Mouse (Mus musculus): ENCODE measurements around the gene Frzb.
"Not testable (repeated sequence)": the region's sequence is repeated elsewhere in the genome, so short reads cannot be mapped to it uniquely, and the experiment has no call there.

The Frzb gene

DNA sequence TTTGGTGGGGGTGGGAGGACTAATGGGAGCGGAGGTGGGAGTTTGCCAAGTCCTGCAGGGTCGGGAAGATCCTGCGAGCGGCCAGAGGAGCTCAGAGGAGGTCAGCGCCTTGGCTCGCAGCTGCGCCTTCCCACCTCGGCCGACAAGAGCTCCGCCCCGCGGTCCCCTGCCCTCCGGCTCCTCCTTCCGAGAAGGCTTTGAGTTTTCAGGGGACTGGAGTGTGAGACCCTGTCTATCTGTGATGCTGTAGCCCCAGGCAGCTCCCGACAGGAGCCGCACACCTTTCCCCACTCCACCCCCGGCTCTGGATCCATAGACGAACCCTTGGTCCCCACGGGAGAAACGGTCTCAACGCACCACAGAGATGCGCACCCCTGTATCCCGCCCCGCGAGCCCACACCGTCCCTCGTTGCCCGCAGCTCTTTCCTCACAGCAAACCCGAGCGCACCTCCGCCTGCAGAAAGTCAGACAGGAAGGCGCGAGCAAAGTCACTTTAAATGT, at the start of gene Frzb:
Frzb (minus strand) TSS at position 335 of the 501 bp plus-strand sequence.
- DNase-seq: peak; percentile 39

DNA sequence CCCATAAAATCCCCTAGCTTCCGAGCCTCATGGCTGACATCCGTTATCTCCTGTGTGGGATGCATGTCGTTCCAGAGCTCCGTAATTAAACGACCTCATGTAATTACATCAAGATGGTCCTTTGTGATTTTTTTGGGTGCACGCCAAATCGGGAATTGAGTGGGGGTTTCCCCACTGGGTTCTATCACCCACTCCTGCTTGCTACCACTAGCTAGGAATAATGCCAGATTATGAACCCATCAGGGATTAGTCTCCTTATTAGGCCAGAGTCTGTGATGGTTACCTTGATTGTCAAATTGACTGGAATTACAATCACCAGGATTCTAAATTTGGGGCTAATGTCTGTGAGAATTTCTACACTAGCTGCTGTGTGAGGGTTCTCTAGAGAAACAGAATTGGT, 47.9 kb upstream of the Frzb start:
- not testable (repeated sequence) for DNase-seq

DNA sequence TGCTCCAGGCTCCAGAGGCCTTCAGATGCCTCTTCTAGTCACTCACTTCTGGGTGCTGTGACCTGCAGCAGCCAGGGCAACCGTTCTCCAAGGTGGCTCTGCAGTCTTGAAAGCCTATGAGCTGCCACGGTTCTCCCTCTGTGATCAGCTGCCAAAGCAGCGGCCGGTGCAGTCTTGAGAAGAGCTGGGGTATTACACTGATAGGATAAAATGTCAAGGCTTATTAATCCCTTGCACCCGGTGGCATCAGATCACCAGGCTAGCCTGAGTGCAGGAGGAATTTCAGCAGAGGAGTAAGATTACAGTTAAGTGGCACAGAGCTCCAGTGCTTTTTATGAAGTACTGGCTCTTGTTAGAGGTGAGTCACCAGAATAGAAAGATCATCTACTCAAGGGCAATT, 39.4 kb upstream of the Frzb start:
- no peak for DNase-seq

DNA sequence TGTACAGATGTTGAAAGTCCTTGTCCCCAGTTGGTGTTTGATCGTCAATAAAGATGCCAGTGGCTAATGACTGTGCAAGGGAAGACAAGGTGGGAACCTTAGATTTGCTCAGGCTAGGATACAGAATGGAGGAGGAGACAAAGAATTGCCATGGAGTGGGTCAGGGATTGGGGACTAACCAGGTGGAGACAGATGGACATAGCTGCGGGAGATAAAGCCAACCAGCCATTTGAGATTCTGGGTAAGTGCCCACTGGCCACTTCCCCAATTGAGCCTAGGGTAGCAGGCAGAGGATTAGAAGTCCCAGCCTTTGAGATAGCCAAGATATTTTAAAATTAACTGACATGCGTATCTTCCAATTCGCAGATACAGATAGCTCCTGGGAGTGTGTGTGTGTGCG, 37.5 kb upstream of the Frzb start:
- DNase-seq: peak; percentile 73

DNA sequence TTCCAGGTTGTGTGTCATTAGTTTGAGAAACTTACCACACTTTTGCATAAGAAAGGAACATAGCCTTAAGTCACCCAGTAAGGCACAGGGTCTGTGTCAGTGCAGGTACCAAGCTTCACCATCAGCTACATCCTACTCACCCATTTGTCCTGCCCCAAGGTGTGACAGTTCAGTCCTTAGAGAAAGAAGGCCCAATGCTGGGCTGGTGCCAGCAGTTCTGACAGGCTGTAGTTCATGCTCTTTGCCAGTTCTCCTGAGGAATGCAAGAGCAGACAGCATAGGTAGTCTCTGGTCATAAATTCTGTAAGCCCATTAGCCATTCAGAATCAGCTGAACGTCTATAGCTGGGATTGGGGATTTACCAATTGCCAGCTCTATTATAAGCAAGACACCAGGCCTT, 28.4 kb upstream of the Frzb start:
- no peak for DNase-seq

DNA sequence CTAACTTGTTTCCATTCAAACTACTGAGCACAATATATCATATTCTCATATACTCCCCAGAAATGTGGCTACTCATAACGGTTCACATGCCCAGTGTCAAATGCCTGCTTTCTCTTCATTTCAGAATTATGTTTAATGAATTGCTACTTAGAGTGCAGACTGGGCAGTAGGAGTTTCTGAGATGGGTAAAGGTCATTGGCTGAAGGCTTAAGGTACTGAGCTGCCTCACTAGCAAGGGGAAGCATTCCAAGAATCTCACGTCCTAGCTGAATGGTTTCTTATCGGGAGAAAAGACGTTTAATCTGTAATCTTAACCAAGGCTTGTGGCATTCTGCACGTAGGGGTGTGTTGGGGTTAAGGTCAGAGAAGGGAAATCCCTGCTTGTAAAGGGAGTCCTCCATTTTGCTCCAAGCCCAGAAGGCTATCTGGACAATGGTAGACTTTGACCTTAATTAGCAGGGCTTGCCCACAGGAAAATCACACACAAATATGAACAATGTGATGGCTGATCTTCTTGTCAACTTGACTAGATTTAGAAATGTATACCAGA, 26.9 kb upstream of the Frzb start:
- DNase-seq: no peak

DNA sequence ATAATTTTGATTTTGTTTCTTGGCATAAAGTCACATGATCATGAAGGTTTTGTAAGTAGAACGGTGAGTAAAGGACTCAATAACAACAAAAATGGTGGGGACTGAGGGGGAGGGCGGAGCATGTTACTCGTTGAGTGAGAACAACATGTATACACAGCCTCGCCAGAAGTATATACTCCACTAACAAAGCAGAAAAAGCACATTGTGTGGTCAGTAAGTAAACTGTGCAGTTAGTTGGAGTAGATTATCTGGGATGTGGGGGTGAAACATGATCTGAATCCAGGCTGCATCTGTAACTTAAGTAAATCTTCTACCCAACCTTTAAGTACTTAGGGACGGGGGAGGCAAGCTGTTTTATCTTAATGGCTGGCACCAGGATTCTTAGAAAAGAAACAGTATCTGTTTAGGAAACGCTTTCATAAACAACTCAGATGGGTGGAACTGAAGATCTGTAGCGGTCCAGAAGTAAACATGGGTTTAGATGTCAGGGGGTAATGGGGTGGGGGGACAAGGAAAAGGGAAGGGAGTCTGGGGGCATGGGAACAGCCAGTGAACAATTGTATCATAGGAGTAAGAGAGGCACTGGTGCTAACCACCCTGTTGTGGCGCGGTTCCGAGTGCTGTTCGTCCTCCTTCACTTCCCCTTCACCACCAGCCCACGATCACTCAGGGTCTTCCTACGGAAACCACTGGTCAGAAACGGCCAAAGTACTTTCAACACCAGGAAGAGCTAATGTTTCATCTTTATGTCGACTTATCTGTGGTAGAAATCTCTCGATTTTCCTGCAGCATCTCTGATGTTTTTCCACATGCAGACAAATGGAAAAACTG, 18.8 kb upstream of the Frzb start:
- no peak for DNase-seq

DNA sequence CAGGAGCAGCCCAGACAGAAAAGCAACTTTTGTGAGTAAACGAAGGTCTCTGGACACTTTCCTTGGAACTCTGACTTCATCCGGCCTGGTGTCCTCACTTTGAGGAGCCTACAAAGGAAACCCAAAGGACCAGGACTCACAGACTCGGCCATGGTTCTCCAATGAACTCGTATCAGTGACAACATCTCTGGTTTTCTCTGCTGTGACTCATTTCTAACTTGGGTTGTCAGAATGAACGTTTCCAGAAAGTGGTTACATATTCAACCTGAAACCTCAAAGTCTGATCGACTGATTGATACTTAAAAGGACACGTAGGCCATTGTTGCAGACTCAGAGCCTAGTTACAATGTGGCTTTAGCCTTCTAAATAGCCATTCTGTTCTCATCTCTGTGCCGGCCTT, 14.4 kb upstream of the Frzb start:
- no peak for DNase-seq

DNA sequence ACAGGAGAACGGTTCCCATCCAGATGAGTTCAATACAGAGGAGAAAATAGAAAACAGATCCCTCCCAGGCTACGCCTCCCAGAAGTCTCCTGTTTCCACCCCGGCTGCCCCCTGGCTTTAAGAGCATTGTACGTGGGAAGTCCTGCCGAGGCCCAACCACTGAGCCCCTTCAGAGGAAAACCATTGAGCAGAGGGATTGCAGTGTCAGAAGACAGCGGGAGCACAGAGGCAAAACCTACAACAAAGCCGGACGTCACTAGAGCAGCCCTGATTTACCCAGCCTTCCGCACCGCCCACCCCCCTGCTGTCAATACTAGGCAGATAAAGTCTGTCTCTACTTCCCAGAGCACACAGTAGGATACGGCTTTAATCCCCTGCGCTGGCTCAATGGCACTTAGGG, 806 bp upstream of the Frzb start:
- DNase-seq: peak; percentile 15

DNA sequence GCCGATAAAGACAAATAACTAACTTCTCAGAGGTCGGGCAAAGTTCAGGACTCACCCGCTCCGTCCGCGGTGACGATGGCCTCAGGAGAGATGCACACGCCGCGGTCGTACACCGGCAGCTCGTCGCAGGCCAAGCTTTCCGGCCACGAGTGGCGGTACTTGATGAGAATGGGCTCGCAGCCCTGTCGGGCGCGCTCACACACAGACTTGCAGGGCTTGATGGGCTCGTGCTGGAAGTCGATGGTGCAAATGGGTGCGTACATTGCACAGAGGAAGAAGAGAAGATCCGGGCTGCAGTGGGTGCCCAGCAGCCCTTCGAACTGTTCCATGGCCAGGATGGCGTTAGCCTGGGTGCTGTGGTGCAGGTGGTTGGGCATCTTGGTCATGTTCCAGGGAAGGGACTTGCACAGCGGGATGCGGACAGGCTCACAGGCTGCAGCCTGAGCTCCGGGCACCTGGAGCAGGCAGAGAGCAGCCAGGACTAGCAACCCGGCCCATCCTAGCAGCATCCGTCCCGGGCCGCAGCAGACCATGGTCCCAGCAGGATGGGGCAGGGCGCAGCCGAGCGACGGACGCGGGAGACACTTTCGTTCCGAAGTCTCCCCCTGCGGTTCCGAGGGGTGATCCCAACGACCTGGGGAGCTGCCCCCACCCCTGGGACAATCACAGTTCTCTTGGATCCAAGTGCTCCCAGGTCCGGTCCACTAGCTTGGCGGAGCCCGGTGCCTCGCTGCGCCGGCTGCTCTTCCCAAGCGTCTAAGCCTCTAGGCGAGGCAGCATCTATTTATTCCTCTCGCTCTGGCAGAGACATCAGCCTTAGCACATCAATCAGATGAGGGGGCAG, 895 bp downstream of the Frzb start:
- DNase-seq: peak; percentile 51

DNA sequence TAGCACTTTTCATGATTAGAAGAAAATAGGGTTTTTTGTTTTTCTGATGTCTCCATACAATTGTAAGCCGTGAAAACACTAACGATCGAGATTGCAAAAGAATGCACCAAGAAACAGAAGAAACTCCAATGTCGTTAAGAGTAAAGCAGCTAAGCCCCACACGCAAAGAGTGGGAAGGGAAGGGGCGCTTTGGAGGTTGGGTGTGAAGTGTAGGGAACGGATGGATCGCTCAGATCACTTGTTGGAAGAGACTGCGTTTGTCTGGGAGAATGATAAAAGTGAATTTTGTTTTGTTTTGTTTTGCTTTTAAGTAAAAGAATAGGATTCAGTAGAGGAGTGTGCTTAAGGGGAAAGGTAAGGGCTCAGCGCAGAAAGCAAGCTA, 1.5 kb downstream of the Frzb start:
- DNase-seq: no peak

DNA sequence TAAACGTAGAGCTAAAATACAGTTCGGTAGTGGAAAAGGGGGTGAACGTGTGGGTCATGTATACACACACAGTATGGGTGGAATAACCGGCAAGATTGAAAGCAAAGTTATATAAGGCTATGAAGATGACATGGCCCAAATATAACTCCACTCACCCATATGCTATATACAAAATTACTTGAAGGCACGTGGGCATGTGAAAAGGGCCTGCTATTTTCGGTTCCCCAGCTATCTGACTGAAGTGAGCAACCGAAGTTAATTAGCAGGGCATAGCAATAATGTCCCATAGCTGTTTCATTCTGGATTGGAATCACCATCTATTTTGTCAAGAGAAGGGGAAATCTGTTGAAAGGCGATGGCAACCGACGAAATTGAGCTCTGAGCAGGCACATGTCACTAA, 1.9 kb downstream of the Frzb start:
- no peak for DNase-seq

DNA sequence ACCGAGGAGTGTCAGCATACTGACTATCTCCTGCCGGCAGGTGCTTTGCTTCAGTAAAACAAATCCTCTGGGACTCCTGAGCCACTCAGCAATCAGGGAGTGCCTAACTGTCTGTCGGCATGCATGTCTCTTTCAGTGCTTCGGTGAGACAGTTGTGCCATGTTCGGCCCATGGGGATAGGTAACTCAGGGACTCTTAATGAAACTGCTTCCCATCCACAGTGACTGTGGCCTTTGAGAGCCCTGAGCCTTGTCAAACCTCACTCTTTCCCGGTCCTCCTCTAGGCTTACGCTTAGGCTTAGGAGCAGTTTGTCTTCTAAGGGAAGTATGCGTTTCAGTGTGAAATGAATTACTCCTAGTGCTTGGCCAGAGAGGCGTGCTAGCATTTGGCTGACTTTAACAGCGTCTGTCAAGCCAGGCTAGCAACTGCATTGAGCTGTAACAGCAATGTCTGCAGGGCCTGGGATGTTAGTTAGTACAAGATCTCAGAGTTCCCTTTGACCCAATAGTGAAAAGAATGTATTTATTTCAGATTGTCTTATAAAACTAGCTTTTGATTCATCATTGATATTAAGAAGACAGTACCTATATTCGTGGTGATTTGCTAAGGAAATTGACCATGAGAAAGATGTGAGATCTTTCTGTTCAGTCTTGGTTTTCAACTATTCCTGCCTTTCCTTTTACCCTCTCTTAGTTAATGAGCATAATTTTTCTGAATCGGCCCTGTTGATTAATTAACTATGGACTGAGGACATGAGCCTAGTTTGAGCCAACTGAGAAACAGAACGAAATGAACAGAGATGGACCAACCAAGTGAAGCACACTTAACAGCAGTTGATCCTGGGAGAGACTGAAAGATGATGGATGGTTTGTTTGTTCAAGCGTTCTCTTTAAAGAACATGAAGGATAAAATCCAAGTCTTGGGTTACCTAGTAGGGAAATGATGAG, 2.7 kb downstream of the Frzb start:
- DNase-seq: no peak

DNA sequence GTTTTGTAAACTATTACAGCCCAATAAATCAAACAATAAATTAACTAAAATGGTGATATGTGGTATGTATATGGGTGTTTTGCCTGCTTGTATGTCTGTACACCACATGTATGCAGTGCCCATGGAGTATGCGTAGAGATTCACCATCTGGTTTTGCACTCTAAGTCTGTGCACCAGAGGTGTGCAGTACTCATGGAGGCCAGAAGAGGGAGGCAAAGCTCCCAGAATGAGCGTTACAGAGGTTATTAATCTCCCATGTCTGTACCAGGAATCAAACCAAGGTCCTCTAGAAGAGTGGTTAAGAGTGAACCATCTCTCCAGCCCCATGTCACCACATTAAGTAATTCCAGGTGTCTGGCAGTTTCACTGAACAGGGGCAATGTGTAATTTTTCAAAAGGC, 3.5 kb downstream of the Frzb start:
- DNase-seq: no peak

DNA sequence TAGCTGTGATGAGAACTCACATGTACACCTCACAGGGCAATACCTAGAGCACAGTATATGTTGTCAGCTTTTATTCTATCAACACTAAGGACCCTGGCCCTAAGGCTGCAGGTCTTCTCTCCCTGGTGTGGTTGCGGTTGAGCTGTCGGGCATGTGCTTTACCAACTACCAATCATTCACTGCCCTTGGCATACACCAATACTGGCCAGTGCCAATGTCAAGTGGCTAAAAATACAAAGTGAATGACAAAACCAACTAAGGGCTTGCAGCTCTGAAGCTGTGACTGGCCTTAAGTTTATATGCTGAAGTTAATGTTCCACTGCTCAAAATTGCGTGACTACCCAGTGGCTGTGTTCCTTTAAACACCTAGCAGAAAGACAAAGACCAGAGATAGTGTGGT, 6.0 kb downstream of the Frzb start:
- DNase-seq: no peak

DNA sequence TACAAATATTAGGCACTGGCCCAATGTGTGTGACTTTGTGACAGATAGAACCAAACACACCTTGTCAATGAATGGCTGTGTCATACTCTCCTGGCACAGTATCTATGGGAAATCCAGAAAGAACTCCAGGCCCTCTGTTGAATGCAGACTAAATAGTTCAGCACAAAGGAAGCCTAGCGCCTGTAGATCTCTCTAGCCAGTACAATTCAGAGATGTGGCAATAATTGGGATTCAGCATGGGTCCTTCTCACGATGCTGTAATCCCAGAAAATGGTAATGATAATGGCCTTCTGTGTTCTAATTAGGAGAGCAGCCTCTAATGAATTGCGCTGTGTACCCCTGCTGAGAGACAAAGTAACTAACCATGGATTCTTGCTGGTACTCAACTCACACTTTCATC, 8.6 kb downstream of the Frzb start:
- no peak for DNase-seq

DNA sequence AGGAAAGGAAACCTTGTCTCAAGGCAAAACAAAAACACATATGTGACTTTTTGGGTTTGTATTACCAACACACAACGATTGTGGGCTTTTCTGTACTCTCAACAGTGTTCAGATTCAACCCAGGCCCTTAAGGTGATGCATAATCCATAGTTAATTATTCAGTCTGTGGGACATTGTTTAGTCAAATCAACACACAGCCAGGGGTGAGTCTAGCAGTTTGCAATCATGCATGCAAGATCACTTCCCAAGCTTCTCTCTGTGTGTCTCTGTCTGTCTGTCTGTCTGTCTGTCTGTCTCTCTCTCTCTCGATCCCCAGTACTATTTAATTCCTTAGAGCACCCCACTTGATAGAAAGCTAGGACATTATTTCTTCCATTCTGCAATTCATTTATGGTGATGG, 10.0 kb downstream of the Frzb start:
- no peak for DNase-seq

DNA sequence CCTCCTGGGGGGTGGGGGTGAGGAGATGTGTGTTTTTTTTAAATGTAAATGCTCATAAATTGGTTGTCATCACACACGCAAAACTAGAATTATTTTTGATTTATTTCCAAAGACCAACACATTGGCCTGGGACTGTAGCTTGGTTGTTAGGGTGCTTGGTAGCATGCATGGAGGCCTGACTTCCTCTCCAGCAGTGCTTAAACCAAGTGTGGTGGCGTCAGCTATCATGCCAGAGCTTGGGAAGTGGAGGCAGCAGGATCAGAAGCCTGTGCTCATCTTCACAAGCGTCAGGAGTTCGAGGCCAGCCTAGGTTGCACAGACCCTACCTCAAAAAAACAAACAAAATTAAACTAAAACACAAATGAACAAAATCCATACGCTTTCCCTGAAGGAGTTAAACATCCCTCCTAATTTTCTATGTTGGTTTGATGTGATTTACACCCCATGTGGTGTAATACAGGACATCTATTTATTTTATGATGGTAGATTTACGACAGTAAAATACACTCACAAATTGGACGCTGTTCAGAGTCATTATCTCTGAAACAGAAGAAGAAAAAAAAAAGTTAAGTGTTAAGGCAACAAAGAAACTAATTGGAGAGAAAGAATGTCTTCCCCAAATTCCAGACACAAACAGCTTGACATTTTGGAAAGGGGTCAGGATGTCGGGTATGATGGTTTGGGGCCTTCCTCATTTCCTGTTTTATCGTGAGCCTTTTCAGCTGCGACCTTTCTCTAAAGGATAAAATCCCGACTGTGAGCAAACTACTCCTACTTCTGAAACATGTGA, 12.4 kb downstream of the Frzb start:
- DNase-seq: no peak

DNA sequence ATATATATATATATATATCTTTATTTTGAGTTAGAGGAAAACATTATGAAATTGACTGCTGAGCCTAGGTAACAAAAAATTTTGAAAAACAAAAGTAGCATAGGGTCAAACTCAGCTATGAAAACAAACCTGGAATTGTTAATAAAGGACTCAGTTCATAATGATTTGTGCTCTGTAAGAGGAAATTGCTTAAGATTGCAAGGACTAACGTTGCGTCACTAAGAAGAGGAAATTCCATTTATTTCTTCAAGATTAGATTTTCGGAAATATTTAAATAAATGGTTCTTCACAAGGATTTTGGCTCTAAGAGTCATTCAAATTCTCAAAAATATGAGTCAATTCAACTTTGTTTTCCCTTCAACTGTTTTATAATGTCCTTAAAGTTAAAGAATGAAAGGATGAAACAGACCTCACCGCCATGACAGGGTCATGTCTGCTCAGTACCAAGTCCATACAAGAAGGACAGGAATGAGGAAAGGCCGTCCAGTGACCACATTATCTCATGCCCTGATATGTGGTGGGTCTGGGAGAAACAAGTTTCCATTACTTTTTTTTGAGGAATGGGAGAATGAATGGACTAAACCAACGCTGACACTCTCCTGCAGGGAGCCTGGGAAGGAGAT, 14.1 kb downstream of the Frzb start:
- DNase-seq: no peak

DNA sequence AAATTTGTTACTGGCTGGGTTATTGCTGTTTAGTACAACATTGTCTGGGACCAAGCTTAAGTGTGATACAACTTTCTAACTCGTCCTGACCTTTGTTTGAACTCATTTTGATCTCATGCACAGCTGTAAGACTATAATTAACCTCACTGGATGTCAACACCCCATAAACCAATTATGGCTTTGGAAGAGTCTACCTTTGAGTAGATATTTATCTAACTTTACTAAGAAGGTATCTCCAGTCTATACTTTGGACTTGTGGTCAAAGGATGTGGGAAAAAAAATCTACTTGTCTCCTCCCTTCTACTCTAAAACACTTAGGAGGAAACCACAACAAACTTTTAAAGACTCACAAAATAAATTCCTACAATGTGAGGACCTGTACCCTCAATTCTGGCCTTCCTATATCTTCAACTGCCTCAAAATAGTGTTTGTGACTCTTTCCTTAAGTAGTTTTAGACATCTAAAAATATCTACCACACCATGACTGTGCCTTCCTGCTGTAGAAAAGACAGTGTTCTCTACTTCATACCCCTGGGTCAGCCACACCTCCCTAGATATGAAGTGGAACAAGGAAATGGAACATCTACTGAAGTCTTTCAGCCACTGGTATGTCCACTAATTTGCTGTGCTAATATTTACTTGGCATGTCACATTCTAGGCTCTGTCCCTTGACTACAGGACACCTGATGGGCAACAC, 16.9 kb downstream of the Frzb start:
- DNase-seq: no peak

DNA sequence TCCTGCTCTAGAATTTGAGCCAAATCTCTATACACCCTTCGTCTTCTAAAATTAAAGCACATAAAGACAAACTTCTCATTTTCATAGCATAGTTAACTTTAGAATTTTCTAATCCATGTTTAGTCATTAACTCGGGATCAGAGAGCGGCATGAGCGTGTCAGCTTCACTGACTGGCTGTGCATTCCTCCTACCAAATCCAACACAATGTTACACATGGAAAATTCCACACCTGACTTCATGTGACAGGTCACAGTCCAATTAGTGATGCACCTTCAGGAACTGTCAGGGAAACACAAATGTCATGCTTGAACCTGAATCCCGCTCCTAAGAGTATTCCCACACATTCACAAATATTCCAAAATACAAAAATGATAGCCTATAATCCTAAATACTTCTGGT, 24.3 kb downstream of the Frzb start:
- no peak for DNase-seq
